ENCODE assay signal across 21 mouse cellular contexts in genomic region chr12:36110457-36110856, GRCm38 (mm10). TPM values are rescaled to one million over a fixed set of nuclear protein-coding genes. Genes with fewer than 3 reads are reported as not detected.
DNase-seq lines count a peak whose midpoint lies in the region; ATAC-seq and TF ChIP-seq lines count a peak whose summit lies in the region.
"Had no signal": no experiment of that assay in that cellular context is flagged by ENCODE, and none has a peak within 500 bp of the region (broad histone marks: within the 10 kb centered on the region; RNA-seq: fewer than 3 reads in every experiment).

No protein-coding gene starts in this region.

- H3K9ac ChIP-seq in forebrain, embryonic 15.5 days (replicated peaks): no peak overlapping the region
- no peak overlapping the region for H3K9ac ChIP-seq in forebrain, embryonic 11.5 days (ENCODE audit: low read length)
- H3K9ac ChIP-seq in forebrain, postnatal 0 days: no peak overlapping the region
- H3K9ac ChIP-seq: embryonic facial prominence, embryonic 13.5 days; hindbrain, embryonic 12.5 days had no signal

- ATAC-seq in forebrain, embryonic 15.5 days (replicated peaks): peak; percentile 71
- ATAC-seq in forebrain, embryonic 11.5 days (replicated peaks; ENCODE audit: low FRiP score): no peak
- ATAC-seq in forebrain, postnatal 0 days: peak; percentile 82
- ATAC-seq: hindbrain, embryonic 16.5 days; inflammation-experienced regulatory T-cells, adult 6 months; intestine, postnatal 0 days had no signal

- 68% methylated on average over 5 of the region's 5 CpGs for WGBS in forebrain, embryonic 15.5 days
- 93% methylated on average over 5 of the region's 5 CpGs for WGBS in forebrain, embryonic 11.5 days
- 61% methylated on average over 5 of the region's 5 CpGs for WGBS in forebrain, postnatal 0 days

- no peak overlapping the region for H3K4me2 ChIP-seq in forebrain, embryonic 15.5 days (replicated peaks)
- no peak overlapping the region for H3K4me2 ChIP-seq in forebrain, embryonic 11.5 days (ENCODE audit: low read depth, low read length, severe bottlenecking)
- H3K4me2 ChIP-seq in forebrain, postnatal 0 days (ENCODE audit: low read depth): no peak overlapping the region
- H3K4me2 ChIP-seq: embryonic facial prominence, embryonic 13.5 days; hindbrain, embryonic 12.5 days had no signal

- no peak overlapping the region for H3K4me3 ChIP-seq in forebrain, embryonic 15.5 days
- no peak overlapping the region for H3K4me3 ChIP-seq in forebrain, embryonic 11.5 days (ENCODE audit: low read depth, low read length)
- H3K4me3 ChIP-seq in forebrain, postnatal 0 days (ENCODE audit: low read depth, low read length): no peak overlapping the region
- H3K4me3 ChIP-seq: embryonic facial prominence, embryonic 13.5 days; gastrocnemius, adult 2 months; heart, embryonic 10.5 days; hindbrain, embryonic 12.5 days had no signal

- TF ChIP-seq CTCF in forebrain, postnatal 0 days (IDR thresholded peaks at IDR 0.05; ENCODE audit: low read depth): no peak

- no peaks in the 10 kb centered on the region for H3K9me3 ChIP-seq in forebrain, embryonic 15.5 days
- no peaks in the 10 kb centered on the region; the same call in 1 of the 2 replicates for H3K9me3 ChIP-seq in forebrain, embryonic 11.5 days (ENCODE audit: control insufficient read depth, low read length)
- H3K9me3 ChIP-seq in forebrain, postnatal 0 days (ENCODE audit: low read length): no peaks in the 10 kb centered on the region
- H3K9me3 ChIP-seq: embryonic facial prominence, embryonic 13.5 days; heart, embryonic 10.5 days; hindbrain, embryonic 12.5 days had no signal

- DNase-seq in forebrain, embryonic 11.5 days (ENCODE audit: low spot score): no peak
- DNase-seq in right cerebral cortex, postnatal 10 days (ENCODE audit: low spot score in 2 of 2): peak; percentile 31 to 45
- DNase-seq in right cerebral cortex, postnatal 4 days: no peak
- DNase-seq in forebrain, postnatal 0 days: peak; percentile 61
- no peak for DNase-seq in thymus, adult 18-20 months
- DNase-seq: adrenal gland, adult 8-10 months; adrenal gland, postnatal 36 days; cerebellum, adult 18-20 months; cerebellum, adult 9-11 months; cerebellum, postnatal 36 days; gastrocnemius, adult 2 months; gastrocnemius, postnatal 25 days; heart, postnatal 10 days; heart, postnatal 4 days had no signal

- peaks cover 82% of the 10 kb centered on the region for H3K36me3 ChIP-seq in forebrain, embryonic 15.5 days
- H3K36me3 ChIP-seq in forebrain, embryonic 11.5 days (ENCODE audit: control insufficient read depth, insufficient read depth, low read length): peaks cover 22% of the 10 kb centered on the region
- H3K36me3 ChIP-seq in forebrain, postnatal 0 days (ENCODE audit: insufficient read depth): peaks cover 76% of the 10 kb centered on the region

- H3K27ac ChIP-seq in forebrain, embryonic 15.5 days (replicated peaks): no peak overlapping the region
- H3K27ac ChIP-seq in forebrain, embryonic 11.5 days (ENCODE audit: low read depth, low read length): no peak overlapping the region
- no peak overlapping the region; the same call in 1 of the 2 replicates for H3K27ac ChIP-seq in forebrain, postnatal 0 days (ENCODE audit: low read depth, low read length)
- H3K27ac ChIP-seq: embryonic facial prominence, embryonic 13.5 days; gastrocnemius, adult 2 months; heart, embryonic 10.5 days; hindbrain, embryonic 12.5 days had no signal

- no peaks in the 10 kb centered on the region for H3K27me3 ChIP-seq in forebrain, embryonic 15.5 days
- H3K27me3 ChIP-seq in forebrain, embryonic 11.5 days (ENCODE audit: control insufficient read depth, insufficient read depth, low read length): no peaks in the 10 kb centered on the region
- H3K27me3 ChIP-seq in forebrain, postnatal 0 days (ENCODE audit: insufficient read depth, low read length): no peaks in the 10 kb centered on the region
- H3K27me3 ChIP-seq: embryonic facial prominence, embryonic 13.5 days; hindbrain, embryonic 12.5 days had no signal

- H3K4me1 ChIP-seq in forebrain, embryonic 15.5 days: no peaks in the 10 kb centered on the region
- H3K4me1 ChIP-seq in forebrain, embryonic 11.5 days (replicated peaks; ENCODE audit: control insufficient read depth, insufficient read depth, low read length): no peaks in the 10 kb centered on the region
- no peaks in the 10 kb centered on the region for H3K4me1 ChIP-seq in forebrain, postnatal 0 days (ENCODE audit: insufficient read depth)
- H3K4me1 ChIP-seq: embryonic facial prominence, embryonic 13.5 days; heart, embryonic 10.5 days; hindbrain, embryonic 12.5 days had no signal

RNA-seq across cellular contexts. Expression of gene Ankmy2, which starts 46.5 kb away (rescaled TPM):
- 59.7 and 60.2 TPM in 2 replicates for polyA plus RNA-seq in forebrain, embryonic 15.5 days (2015; fragmentation: Nextera tagmentation; extraction: Ambion mirVana)
- 26.3 and 30.6 TPM in 2 replicates for polyA plus RNA-seq in forebrain, embryonic 11.5 days (2014; fragmentation: Nextera tagmentation; extraction: Ambion mirVana)
- total RNA-seq in forebrain, postnatal 0 days (2014; rRNA removed): 77.7 and 80.0 TPM in 2 replicates
- polyA plus RNA-seq in forebrain, postnatal 0 days (2015; fragmentation: Nextera tagmentation; extraction: Ambion mirVana): 65.3 and 78.6 TPM in 2 replicates

RNA-seq across cellular contexts. Expression of gene Bzw2, which starts 47.4 kb away (rescaled TPM):
- 515 and 540 TPM in 2 replicates for polyA plus RNA-seq in forebrain, embryonic 15.5 days (2015; fragmentation: Nextera tagmentation; extraction: Ambion mirVana)
- 271 and 279 TPM in 2 replicates for polyA plus RNA-seq in forebrain, embryonic 11.5 days (2014; fragmentation: Nextera tagmentation; extraction: Ambion mirVana)
- 379 and 428 TPM in 2 replicates for total RNA-seq in forebrain, postnatal 0 days (2014; rRNA removed)
- 433 and 494 TPM in 2 replicates for polyA plus RNA-seq in forebrain, postnatal 0 days (2015; fragmentation: Nextera tagmentation; extraction: Ambion mirVana)

Comparison
In these comparisons a context has a peak if more than half of its experiments do, and no peak if none do; other contexts are left out.
1. DNase-seq: peak in right cerebral cortex, postnatal 10 days (2 of 2) and forebrain, postnatal 0 days (single experiment); none in forebrain, embryonic 11.5 days (single experiment), right cerebral cortex, postnatal 4 days (single experiment) and thymus, adult 18-20 months (0 of 2).